Mouse (Mus musculus) megakaryocyte-erythroid progenitor cell, adult 5-6 weeks (primary cell): Measurements from ENCODE around the gene Cav3. TPM values are rescaled to one million over a fixed set of nuclear protein-coding genes. Genes with fewer than 3 reads are reported as not detected.

Experiments used
- ATAC-seq: replicated peaks from 2 replicates; pipeline ENCODE4 v1.8.0; 2016; ENCODE audit warnings: mild to moderate bottlenecking, inconsistent platforms; ENCODE audit not compliant: severe bottlenecking, poor library complexity, low FRiP score, low TSS enrichment
- total RNA-seq, 2 experiments: library from RNA; stranded (forward) in 1 of 2; stranded (reverse) in 1 of 2; fragments of 200-1000, 215-1000 nt in 1 of 2; fragments of >200 nt in 1 of 2; fragmentation: Nextera tagmentation in 1 of 2; gene quantifications; 2 replicates each; pipeline ENCODE4 v1.2.3; 2014 to 2017

The Cav3 gene
- total RNA-seq (2014; fragmentation: Nextera tagmentation) (not detected in 2 replicates), total RNA-seq (2017) (not detected in 2 replicates)

DNA sequence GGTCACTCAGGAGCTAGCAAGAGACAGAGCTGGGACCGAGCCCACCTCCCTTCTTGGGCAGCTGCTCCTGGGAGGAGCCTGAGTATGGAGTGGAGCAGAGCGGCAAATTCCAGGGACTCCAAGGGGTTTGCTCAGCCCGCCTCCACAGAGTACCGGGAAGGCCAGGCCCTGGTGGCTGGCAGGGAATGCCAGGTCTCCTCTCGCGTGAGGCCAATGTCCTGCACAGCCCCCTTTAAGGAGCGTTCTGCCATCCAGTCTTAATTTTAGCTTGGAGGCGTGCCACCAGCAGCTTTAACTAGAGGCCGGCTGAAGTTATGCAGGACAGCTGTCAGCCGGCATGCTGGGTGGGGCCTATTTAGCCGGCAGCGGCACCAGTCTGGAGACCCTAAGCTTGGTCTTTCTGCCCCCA is at the start of gene Cav3:
Gene Cav3, plus strand, starts transcription at position 165 of the 409 bp plus-strand sequence.
- ATAC-seq: no peak

DNA sequence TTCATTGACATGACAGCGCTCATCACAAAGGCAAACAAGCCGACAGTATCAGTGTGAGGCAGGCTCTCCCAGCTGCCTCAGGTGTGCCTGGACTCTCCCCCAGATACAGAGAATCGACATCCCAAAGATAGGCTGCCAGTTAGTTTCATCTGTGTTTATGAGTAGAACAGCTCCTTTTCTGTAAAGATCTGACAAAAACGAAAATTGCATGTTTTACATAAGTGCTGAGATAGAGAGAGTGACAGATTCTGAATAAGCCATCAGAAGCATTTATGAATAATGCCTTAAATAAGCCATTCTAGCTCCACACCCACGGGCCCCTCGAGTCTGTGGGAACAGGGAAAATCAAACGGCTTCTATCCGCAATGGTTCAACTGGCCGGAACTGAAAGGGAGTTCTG is 40.0 kb upstream of the Cav3 start:
- ATAC-seq: no peak

DNA sequence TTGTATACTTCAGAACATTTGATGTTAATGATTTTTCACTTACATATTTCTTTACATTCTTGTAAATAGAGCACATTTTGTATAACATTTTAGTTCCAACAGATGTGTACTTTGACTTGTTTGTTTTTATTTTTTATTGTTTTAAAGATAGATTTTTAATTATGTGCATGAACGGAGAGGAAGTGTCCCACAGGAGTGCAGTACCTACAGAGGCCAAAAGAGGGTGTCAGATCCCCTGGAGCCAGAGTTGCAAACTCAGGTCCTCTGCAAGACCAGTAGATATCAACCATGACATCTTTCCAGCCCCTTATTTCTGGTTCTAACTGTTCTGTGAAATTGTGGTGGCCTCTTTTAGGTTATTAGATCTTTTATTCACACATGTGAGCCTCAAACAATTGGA is 38.4 kb upstream of the Cav3 start:
- no peak for ATAC-seq

DNA sequence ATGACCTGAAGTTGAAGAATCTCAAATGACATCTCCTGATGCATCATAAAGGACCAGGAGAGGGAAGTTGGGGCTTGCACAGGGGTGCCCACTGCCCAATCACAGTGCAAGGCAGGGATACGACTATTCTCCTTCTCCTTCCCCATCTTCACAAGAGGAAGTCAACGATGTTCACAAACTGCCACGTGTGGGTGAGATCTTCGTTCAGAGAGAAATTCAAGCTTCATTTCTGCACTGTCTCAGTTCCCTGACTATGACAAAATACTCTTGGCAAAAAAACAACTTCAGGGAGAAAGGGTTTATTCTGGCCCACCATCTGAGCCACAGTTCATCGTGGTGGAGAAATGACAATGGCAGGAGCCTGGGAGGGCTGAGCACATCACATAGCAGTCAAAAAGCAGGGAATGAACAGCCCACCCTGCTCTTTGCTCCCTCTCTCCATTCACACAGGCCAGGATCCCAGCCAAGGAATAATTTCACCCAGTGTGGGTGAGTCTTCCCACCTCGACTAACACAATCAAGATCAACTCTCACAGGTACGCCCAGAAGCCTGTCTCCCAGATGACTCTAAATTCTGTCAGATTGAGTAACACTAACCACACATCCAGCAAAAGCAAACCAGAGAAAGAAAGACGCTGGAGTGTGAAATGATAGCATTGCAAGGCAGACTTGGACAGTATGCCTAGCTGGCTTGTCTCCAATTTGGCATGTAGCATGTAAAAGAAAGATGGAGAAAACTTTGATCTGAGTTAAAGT is 35.4 kb upstream of the Cav3 start:
- no peak for ATAC-seq

DNA sequence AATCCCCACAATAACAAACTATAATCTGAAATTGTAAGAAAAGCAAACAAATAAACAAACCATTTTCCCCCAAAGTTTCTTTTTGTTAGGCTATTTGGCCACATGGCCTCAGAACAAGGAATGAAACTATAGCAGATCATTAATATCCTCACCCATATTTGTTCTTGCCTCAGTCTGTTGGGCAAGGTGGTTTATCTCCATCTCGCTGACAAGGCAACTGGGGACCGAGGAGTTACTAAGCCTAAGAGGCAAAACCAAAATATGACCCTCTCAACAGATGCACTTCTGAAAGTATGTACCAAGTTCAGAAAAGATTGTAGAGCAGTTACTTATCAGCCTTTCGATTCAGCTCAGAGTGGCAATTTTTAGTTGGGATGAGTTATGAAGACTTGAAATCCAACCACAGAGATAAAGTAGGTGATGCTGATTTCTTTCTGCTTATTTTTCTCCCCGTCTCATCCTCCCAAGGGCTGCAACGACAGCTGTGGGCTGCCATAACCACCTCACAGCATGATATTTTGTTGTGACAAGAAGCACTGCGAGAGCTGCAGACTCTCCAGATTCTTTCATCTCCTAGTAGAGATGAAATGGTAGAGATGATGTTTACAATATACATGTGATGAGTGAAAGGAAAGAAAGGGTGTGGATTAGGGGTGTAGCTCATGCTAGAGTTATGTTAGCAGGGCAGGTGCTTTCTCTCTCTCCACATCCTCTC is 33.1 kb upstream of the Cav3 start:
- ATAC-seq: no peak

DNA sequence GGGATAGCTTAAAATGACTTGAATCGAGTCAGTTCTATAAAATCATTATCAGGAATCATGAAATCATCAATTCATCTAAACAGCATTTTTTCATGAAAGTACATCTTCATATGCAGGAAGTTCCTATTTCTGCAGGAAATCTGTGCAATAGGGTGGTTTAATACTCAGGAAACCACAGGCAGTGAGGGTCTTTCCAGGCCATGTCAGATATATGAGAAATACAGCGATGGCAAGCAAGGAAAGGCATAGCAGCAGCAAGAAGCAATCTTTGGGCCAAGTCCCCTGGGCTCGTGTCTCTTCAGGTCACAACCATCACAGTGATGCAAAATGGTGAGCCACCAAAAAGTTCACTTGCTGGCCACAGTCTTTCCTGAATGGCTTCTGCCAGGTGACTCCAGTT is 13.6 kb upstream of the Cav3 start:
- ATAC-seq: no peak

DNA sequence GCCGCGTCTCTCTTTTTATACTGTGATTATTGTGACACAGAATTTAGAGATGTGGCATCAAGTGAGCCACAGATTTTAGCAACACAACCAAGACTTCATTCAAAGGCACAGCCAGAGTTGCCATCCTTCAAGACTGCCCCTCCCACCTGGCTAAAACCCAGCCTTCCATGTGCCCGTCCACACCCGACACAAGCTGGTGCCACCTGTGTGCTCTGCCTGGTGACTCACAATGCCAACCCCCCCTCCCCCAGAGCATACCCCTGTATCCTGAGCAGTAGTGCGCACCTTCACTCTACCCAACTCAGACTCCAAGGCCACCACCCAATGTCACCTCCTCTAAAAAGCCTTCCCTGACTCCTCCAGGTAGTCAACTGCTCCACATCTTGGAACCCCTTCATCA is 2.2 kb downstream of the Cav3 start:
- ATAC-seq: no peak

DNA sequence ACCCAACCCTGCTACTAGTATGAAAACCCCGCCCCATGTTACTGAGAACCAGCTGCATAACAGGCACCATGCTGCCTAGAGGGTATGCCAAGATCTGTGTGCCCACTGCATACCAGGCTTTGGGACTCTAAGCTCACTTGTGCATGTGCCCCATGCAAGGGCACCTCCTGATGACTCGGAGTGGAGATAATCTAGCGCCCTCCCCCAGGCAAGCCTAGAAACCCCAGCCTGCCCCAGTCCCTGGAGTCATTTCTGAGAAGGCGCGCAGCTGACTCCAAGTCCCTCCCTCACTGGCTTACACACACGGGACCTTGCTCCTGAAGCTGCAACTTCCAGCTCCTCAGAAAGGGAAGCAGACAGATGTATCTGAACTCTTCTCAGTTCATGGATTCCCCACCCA is 4.0 kb downstream of the Cav3 start:
- no peak for ATAC-seq

DNA sequence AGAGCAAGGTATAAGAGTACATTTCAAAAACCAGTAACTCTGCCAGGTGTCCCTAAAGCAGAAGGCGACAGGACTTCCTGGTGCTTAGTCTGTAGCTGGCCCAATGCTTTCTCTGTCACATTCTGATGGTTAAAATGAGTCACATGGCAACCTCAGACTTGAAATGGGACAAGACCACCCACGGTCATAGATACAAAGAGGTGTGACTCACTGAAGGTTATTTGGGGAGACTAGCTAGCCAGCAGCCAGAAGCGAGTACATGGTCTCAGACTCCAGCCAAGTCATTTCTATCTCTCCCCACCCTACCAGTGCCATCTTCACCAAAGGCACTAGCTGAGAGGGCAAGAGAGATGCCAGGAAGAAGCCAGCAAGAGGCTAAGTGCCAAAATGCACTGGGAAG is 6.1 kb downstream of the Cav3 start:
- ATAC-seq: no peak

DNA sequence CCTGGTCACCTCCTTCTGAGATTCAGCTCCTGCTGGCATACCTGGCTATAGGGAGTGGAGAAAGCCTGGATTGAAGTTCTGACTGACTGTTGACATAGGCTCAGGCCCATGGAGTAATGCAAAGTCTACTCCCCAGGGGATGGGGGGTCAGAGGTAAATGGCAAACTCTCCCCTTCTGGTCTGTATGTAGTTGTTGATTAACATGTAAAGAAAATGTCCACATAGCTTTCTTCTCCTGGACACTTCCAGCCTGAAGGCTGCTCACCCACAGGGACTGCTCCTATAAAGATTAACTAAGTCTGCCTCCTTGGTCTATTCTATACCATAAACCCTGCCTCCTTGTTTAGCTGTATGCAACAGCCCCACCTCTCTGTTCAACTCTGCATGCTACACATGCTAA is 6.7 kb downstream of the Cav3 start:
- ATAC-seq: no peak

DNA sequence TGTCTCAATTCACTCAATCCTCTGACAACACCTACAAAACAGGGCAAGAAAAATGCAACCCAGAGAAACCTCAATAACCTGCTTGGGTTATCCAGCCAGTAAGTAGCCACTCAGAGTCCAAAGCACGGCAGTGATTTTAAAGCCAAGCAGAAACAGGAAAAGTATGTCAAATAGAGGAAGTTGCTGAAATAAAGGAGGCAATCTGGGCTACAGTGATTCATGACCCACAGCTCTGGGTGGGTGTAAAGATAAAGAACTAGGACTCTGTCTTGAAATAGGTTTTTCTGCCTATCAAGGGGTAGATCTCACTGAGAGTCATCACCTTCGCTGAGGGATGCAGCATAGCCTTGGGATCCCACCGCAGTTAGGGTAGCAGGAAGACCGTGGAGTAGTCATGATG is 12.3 kb downstream of the Cav3 start:
- ATAC-seq: no peak

DNA sequence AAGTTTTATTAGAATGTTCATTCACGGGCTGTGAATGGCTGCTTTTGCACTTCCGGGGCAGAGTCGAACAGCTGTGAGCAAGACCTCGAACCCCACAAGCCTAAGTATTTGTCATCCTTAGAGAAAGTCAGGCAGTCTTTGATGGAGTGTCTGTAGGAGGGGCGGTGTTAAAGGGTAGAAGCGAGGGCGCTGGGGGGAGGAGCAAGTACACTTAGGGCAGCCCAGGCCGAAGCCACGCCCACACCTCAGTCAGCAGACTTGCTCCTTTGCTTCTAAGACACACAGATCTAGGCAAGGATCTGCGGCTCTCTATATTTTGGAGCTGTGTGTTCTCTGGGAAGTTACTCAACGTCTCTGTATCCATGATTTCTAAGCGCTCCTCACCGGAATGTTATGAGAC is 20.6 kb downstream of the Cav3 start:
- no peak for ATAC-seq

DNA sequence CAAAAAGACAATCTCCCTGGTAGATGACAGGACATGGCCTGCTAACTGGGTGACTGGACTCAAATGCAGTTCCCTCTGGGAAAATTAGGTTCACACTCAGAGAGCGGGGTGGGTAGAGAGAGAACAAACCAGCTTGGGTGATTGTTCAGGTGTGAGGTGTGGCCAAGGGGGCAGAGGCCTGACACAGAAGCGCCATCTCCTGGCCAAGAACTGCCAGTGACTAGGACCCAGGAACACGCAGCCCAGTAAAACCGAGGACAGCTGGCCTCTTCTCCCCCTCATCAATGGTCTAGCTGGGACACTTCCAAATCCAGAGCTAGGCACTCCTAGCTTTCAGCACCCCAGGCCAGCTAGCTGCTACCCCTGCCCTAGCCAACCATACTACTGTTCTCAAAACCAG is 25.0 kb downstream of the Cav3 start:
- peak; percentile 65; the same call in 1 of the 2 replicates for ATAC-seq

DNA sequence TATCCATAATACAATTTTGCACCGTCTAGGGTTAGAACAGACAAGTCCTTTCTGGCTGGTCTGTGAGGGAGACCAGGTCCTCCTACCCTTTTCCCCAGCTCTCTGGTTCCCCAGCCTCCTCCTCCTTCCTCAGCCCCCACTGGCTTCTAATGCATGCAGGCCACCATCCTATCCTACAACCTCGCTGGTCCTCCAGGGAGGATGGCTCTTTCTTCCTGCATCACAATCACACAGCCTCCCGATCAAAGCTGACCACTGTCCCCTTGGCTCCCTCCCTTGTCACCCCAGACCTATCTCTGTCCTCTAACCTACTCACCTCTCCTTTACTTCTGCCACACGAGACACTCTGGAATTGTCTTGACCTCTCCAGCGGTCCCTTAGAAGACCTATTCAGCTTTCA is 28.7 kb downstream of the Cav3 start:
- no peak for ATAC-seq

DNA sequence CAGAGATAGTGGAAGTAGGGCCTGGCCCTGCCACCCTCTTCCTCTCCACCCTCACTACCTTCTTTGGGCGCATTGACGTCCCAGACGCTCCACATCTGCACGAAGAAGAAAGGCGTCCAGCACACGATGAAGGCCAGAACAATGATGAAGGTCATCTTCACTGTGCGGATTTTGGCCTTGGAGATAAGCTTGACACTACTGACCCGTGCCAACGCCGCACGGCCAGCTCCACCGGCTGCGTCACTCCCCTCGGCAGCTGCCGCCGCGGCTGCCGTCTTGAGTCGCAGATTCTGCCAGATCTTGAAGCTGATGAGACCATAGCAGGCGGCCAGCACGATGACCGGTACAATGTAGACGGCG is 29.5 kb downstream of the Cav3 start:
- no peak for ATAC-seq

DNA sequence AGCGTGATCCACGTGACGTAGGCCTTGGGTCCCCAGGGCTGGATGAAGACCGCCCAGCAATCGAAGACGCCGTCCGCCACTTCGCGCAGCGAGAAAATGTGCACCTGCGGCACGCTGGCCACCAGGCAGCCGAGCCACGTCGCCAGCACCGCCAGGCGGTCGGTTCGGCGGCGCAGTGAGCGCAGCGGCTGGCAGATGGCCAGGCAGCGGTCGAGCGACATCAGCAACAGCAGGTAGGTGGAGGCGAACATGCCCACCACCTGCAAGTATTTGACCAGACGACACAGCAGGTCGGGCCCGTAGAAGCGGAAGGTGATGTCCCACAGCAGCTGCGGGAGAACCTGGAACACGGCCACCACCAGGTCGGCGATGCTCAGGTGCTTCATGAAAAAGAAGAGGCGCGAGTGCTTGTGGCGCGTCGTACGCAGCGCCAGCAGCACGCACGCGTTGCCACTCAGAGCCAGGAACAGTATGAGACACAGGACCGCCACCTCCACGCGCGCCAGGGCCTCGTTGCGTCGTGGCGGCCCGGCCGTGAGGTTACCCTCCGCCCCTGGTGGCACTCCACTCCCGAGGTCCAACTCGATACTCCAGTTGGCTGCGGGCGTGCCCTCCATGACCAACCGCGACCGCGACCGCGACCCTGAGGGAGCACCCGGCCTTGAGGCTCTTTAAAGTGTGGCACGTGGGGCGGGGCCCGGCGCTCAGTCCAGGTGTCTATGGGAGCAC is 30.0 kb downstream of the Cav3 start:
- ATAC-seq: no peak

DNA sequence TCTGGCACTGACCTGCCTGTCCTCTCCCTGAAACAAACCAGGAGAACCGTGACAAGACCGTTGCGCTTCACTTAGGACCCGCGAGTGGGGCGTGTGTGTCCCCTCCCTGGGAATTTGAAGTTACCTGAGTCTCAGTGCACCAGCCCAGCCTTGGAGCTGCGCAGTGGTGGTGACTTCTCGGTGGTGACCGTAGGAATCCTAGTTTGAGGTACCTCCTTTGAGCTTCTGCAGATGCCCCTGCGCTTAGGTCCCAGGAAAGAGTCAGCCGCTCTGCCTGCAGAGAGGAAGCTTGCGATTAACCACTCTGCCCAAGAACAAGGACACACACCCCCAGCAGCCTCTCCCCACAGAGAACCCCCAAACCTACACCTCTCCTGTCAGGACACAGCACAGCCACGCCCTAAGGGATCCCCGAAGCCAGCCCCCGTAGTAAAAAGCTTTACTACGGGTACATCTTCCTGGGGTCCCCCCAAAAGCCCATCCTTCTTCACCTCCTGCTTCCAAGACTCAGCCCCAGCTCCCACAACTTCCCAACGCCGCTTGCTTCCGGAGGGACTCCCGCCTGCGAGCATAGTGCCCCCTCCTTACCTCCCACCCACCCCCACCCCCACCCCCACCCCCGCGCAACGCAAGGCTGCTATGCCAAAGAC is 30.7 kb downstream of the Cav3 start, which contains the start of gene Oxtr:
Gene Oxtr, minus strand, starts transcription at position 34 of the 650 bp plus-strand sequence.
- no peak for ATAC-seq

DNA sequence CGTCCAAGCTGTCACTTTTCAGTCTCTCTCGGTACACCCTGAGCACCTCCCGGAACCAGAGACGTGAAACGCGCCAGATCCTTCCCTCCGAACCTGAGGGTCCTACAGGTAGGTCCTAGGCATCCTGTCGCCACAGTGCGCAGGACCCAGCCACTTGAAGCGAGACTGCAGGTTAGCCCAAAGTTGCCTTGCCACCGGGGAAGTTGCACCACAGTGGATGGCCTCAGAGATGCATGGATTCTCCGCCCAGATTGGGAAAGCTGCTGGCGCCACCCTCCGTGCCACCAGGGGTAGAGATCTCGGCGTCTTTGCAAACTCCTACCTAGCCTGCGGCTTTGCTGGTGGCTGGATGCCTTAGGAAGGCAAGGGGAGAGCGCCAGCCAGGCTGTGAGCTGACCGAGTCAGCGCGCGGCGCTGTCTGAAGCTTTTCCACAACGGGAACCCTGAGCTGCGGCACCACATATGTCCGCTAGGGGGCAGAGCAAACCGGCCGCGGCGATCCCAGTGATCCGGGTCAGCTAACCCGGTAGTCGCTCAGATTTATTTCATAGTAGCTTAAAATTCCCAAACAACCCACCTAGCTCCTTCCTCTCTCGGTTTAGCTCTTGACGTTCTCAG is 31.4 kb downstream of the Cav3 start:
- peak; percentile 88 for ATAC-seq

DNA sequence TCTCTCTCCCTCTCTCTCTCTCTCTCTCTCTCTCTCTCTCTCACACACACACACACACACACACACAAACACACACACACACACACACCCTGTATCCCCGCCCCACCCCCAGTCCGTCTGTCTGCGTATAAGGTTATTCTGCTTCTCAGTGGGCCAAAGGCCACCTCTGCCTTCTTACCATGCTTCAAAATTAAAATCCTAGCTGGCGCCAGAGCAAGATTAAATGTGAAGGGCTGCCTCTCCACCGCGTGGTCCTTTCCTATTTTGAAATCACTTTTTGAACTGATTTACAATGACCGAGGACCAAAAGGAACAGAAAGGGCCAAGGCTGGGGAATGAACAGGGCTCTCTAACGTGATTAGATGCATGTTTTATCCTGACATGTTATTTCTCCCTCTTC is 32.2 kb downstream of the Cav3 start:
- no peak for ATAC-seq

DNA sequence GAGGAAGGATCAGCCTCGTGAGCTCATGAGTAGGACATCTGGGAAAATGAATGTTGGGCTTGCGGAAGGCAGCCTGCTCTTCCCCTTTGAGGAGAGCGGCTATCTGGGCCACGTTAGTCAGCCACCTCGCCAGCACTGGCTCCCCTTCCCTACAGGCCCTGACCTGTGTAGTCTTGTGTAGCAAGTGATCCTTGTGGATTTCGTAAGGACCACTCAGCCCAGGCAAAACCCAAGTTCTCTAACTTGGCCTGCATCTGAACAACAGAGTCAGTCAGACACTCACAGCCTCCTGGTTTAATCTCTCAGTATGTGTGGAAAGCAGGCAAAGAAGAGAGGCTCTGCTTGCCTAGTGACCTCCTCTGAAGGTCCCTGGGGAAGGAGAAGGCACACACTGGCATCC is 33.4 kb downstream of the Cav3 start:
- no peak for ATAC-seq
